Mouse (Mus musculus) megakaryocyte, adult 5-6 weeks (primary cell): ENCODE data around the gene Gpn2. TPM values are rescaled to one million over a fixed set of nuclear protein-coding genes. Genes with fewer than 3 reads are reported as not detected.
A peak's percentile ranks its signal among the peaks of the same experiment; 100 is the strongest.

Source experiments
- ATAC-seq: 2 replicates; pipeline ENCODE4 v1.8.0; 2016; ENCODE audit warnings: mild to moderate bottlenecking, inconsistent platforms; ENCODE audit not compliant: poor library complexity, severe bottlenecking
- total RNA-seq, 2 experiments: library from RNA; stranded (forward) in 1 of 2; stranded (reverse) in 1 of 2; fragments of 153-499, 151-499 nt in 1 of 2; fragments of 221-1000, 200-1000 nt in 1 of 2; gene quantifications; 2 replicates each; pipeline versions ENCODE4 v1.2.3 to v1.2.4; 2015 to 2017

The Gpn2 gene
- 14.0 and 15.1 TPM in 2 replicates for total RNA-seq (2015)
- total RNA-seq (2017): 12.8 and 15.5 TPM in 2 replicates

DNA sequence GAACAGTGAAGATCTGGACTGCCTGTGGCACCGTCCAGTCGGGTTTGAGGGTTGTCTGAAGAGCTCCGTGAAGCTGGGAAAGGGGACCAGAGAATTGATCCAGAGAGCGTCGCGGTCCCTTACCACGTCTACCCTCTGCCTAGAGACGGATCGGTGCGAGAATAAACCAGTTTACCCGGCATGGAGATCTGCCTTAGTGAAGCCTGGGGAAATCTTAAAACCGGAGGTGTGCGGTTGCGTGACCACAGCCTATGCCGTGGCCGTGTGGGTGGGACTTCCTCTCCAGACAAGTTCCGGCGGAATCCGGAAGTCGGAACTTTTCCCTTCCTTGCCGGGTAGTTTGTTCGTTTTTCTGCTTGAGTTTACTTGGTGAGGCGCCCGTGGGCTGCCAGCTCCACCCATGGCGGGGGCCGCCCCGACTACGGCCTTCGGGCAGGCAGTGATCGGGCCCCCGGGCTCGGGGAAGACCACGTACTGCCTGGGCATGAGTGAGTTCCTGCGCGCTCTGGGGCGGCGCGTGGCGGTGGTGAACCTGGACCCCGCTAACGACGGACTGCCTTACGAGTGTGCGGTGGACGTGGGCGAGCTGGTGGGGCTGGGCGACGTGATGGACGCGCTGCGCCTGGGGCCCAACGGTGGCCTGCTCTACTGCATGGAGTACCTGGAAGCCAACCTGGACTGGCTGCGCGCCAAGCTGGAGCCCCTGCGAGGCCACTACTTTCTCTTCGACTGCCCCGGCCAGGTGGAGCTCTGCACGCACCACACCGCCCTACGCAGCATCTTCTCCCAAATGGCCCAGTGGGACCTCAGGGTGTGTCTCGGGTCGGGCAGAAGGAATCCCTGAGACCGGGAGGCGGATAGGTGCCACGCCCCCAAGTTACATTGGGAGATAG is at the start of gene Gpn2:
Gene Gpn2 (plus strand): TSS at position 304 of the 893 bp plus-strand sequence.
- peak; percentile 96 for ATAC-seq

GRCm38 (mm10) chr4:133536081-133536480 is 48.1 kb upstream of the Gpn2 start:
- no peak for ATAC-seq

GRCm38 (mm10) chr4:133536652-133537051 is 47.5 kb upstream of the Gpn2 start:
- ATAC-seq: no peak

- peak; percentile 100 for ATAC-seq
Observed at GRCm38 (mm10) chr4:133545272-133546231, 38.6 kb upstream of the Gpn2 start, which contains the start of gene Nudc. TSS of gene Nudc (minus strand) at chr4:133545996.

- no peak for ATAC-seq
Observed at GRCm38 (mm10) chr4:133552029-133552428, 32.1 kb upstream of the Gpn2 start.

DNA sequence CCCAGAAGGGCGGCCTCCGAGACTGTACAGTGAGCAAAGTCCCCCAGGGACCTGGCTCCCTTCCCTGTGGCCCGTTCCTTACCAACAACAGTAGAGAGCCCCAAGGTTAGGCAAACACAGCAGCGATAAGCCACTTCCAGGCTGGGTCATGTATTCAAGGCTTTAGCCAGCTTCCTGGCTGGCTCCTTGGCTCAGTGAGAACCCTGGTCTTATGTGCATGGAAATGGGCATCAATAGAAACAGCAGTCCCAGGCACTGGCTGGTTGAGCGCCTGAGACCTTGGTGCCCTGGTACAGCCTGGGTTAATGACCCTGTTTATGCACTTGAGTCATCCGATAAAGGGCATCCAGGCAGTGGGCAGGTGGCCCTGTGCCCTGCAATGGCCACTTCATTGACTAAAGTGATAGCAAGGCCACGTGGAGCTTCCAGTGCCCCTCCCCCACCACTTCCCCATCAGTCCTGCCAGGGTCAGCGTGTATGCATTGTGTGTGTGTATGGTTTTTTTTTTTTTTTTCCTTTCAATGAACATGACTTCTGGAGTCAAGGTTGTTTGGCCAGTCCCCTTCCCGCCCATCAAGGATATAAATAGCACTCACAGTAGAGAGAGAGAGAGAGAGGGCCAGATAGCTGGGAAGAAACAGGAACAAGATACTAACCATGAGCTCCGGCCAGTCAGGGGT is 31.3 kb upstream of the Gpn2 start, which contains the start of gene Nr0b2:
Gene Nr0b2 (plus strand): TSS at position 609 of the 680 bp plus-strand sequence.
- peak; percentile 73 for ATAC-seq

DNA sequence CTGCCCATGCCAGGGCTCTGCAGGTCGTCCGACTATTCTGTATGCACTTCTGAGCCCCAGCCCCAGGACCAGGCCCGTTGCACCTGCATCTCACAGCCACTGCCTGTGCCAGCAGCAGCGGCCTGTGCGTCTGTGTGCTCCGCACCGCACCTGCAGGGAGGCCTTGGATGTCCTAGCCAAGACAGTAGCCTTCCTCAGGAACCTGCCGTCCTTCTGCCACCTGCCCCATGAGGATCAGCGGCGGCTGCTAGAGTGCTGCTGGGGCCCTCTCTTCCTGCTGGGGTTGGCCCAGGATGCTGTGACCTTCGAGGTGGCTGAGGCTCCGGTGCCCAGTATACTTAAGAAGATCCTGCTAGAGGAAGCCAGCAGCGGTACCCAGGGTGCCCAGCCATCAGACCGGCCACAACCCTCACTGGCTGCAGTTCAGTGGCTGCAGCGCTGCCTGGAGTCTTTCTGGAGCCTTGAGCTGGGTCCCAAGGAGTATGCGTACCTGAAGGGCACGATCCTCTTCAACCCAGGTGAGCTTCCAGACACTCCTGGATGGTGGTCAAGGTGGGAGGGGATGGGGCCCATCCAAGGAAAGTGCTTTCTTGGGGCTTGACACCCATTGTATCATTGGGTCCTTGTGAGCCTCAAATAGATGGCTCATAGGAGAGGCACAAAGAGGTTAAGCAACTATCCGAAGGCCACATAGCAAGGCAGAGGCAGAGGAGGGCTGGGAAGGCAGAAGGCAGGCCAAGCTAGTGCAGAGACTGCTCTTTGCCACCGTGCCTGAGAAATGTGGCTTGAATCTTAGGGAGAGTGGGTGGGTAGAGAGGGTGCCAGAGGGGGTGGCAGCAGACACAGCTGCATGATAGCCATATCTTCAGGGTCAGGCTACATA is 30.5 kb upstream of the Gpn2 start:
- ATAC-seq: no peak

- ATAC-seq: no peak
Observed at GRCm38 (mm10) chr4:133557041-133557717, 27.0 kb upstream of the Gpn2 start.

DNA sequence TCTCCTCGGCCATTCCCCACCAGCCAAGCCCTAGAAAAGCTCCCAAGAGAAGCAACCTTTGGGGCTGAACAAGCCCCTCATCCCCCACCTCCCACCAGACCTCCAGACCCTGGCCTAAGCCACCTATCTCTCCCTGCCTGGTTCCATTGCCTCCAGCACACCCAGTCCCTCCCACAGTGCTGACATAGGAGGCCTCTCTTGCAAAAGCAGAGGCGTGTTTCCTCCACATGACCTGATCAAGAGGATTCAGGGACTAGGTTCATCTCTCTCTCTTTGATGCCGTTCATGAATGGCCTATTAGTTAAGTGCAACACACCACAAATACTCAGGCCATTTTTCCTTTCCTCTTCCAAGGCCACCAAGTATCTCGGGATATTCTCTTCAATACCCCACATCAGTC is 24.3 kb upstream of the Gpn2 start:
- ATAC-seq: no peak

DNA sequence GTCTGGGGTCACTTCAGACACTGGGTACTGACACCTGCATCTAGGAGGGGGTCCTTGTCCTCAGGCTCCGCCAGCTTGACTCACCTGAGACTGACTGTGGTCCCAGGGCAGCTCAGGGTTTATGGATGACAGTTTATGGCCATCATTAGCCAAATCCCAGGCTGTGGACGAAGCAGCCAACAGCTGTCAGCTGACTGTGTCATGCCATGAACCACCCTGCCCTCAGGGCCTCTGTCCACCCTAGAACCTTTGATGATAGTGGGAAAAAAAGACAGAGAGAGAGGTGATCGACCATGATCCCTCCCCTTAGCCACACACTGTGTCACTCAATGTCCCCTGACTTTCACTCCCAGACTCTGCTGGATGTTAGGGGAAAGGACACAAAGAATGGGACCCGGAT is 22.5 kb upstream of the Gpn2 start:
- no peak for ATAC-seq

GRCm38 (mm10) chr4:133563123-133563571 is 21.0 kb upstream of the Gpn2 start:
- ATAC-seq: 0 out of 2 replicates have a peak, but pooled peaks have one; percentile 24

DNA sequence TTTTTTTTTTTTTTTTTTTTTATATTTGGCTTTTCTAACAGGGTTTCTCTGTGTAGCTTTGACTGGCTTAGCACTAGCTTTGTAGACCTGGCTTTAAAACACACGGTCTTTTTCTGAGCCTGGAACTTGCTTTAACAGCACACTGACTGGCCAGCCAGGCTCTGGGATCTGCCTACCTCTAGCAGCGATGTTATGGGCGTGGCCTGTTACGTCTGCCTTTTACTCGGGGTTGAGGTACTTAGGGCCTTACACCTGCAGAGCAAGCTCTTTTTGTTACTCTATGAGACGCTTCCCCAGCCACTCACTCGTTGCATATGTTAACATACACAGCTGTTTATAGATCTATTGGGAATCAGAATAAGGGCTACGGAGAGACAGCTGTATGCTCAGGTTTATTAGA is 16.9 kb upstream of the Gpn2 start:
- no peak for ATAC-seq

DNA sequence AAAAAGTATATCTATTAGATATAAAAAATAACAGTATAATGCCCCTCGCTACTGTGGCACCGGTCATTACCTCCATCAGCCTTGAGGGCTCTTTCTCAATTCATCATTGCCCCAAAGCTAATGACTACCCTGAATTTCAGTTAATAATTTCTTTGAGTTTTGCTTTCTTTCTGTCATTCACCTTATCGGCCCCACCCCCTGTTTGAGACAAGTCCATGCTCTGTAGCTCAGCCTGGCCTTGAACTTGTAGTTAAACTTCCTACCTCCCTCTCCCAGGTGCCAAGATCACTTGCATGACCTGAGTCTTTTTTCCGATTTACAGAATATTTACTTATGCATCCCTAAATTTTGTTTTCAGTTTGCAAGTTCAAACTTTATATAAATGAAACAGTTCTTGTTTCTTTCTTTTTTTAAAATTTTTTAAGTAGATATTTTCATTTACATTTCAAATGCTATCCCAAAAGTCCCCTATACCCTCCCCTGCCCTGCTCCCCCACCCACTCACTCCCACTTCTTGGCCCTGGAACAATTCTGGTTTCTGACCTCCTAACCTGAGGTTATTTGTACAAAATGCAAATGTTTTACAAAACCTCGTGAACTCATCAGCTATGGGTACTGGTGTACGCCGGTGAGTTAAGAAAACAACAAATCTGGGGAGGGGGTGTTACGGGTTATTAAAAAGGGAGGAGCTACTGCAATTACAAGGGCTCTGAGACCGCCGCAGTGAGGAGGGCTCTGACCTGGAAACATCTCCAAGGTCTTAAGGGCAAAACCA is 14.7 kb upstream of the Gpn2 start:
- no peak for ATAC-seq

GRCm38 (mm10) chr4:133570066-133570466 is 14.1 kb upstream of the Gpn2 start:
- no peak for ATAC-seq

DNA sequence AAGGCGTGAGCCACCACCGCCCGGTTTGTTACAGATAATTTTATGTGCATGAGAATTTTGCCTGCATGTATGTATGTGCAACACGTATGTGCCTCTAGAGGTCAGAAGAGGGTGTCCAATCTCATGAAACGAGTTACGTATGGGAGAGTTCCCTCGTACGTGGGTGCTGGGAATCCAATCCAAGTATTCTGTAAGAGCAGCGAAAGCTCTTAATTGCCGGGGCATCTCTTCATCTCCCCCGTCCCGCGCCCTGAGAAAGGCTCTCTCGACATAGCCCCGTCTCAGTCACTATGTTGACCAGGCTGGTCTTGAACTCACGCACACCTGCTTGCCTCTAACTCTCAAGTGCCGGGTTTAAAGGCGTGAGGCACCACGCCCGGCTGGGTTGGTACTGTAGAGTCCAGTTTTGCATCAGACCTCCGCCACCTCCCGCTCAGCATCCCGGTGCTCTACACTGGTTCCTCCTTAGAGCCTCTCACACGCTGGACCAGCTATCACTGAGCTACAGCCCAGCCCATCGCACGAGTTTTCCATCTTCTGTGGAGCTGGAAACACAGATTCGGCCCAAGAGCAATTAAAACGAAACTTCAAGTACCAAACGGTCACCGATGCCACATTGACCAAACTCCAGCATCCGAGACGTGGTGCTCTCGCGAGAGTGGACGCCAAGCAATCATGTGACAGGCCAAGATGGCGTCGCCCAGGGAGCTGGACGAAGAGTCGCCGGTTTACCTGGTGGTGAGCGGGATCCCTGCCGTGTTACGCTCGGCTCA is 9.9 kb upstream of the Gpn2 start, which contains the start of gene Gpatch3:
Gene Gpatch3 (plus strand): TSS at position 676 of the 773 bp plus-strand sequence.
- peak; percentile 96 for ATAC-seq

GRCm38 (mm10) chr4:133574843-133575202 is 9.3 kb upstream of the Gpn2 start:
- ATAC-seq: peak; percentile 58; the same call in 1 of the 2 replicates

DNA sequence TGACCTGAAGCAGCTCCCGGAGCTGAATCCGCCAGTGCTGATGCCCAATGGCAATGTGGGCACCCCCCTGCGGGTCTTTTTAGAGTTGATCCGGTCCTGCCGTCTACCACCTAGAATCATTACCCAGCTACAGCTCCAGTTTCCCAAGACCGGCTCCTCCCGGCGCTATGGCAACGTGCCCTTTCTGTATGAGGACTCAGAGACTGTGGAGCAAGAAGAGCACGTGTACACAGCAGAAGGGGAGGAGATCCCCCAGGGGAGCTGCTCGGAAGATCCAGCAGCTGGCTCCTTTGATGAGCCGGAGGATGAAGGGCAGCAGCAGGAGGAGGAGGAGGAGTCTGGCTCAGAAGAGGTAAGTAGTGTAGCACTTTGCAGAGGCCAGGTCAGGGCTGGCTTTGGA is 6.2 kb upstream of the Gpn2 start:
- no peak for ATAC-seq
